Mouse (Mus musculus) macrophage (primary cell): ENCODE results near the gene Gm5089. TPM values are rescaled to one million over a fixed set of nuclear protein-coding genes. Genes with fewer than 3 reads are reported as not detected.
"Not testable (repeated sequence)": the region's sequence is repeated elsewhere in the genome, so short reads cannot be mapped to it uniquely, and the experiment has no call there.

Experiments used
- H3K27ac ChIP-seq: fragments of 350-480 bp; formaldehyde crosslinking; 2 replicates; pipeline ENCODE4 v1.9.0; 2021
- H3K36me3 ChIP-seq: fragments of 350-480 bp; formaldehyde crosslinking; 2 replicates; pipeline ENCODE4 v1.9.0; 2021; ENCODE audit errors: inconsistent target
- H3K4me3 ChIP-seq: fragments of 350-480 bp; formaldehyde crosslinking; 2 replicates; pipeline ENCODE4 v1.9.0; 2021; ENCODE audit errors: inconsistent target
- H3K79me2 ChIP-seq: fragments of 350-480 bp; formaldehyde crosslinking; 2 replicates; pipeline ENCODE4 v1.9.0; 2021; ENCODE audit errors: inconsistent target
- WGBS: methylation state at CpG from one replicate; pipeline ENCODE4 v1.1.7; 2026; ENCODE audit warnings: inconsistent platforms; ENCODE audit not compliant: missing documents; 5-methylcytosine and 5-hydroxymethylcytosine counted together
- polyA plus RNA-seq: library from polyadenylated mRNA; stranded (reverse); fragments of 250-400 nt; gene quantifications from 3 replicates; pipeline ENCODE4 v1.2.4, GENCODE M21; 2018; ENCODE audit warnings: inconsistent platforms

The Gm5089 gene
- polyA plus RNA-seq, 1 experiment from 2014 or later, result not detected

DNA sequence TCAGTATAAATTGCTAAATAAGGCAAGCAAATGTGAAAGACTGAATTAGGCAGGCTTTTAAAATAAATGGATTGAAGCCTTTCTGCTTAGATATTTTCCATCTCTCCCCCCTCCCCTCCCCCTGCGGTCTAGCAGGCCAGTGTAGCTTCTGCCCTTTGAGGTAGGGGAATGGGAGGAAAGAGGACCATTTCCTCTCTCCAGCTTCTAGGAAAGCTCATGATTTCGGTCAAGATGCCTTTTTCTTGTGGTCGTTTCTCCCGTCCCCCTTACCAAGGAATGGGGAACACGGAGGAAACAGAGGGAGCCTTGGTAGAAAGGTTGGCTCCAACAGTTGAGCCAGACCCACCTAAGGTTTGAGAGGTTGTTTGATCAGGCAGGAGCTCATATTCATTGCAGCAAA is 21.7 kb upstream of the Gm5089 start:
- Histone ChIP-seq H3K36me3 (no peaks in the 10 kb centered on the region), H3K4me3 (no peak overlapping the region), H3K27ac (no peak overlapping the region), H3K79me2 (no peaks in the 10 kb centered on the region)
- WGBS, result 7% methylated on average over 5 of the region's 5 CpGs

DNA sequence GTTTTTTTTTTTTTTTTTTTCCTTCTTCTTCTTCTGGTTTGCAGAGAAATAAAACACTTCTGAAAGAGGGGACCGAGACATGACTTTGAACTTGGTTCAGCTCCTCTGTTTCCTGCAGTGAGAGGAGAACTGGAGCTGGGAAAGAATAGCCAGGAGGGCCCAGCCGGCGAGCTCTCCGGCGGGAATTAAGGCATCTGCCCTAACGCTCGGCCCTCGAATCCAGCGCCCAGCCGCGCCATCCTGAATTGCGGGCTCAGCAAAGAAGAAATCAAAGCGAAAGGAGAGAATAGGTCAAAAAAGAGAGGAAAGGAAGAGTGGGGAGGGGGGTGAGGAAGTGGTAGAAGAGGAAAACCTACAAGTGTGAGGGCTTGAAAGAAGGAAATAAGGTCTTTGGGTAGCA is 21.2 kb upstream of the Gm5089 start:
- H3K36me3 ChIP-seq, result no peaks in the 10 kb centered on the region
- WGBS, result 6% methylated on average over 8 of the region's 13 CpGs
- no peak overlapping the region for H3K27ac ChIP-seq
- no peaks in the 10 kb centered on the region for H3K79me2 ChIP-seq
- H3K4me3 ChIP-seq, result no peak overlapping the region

DNA sequence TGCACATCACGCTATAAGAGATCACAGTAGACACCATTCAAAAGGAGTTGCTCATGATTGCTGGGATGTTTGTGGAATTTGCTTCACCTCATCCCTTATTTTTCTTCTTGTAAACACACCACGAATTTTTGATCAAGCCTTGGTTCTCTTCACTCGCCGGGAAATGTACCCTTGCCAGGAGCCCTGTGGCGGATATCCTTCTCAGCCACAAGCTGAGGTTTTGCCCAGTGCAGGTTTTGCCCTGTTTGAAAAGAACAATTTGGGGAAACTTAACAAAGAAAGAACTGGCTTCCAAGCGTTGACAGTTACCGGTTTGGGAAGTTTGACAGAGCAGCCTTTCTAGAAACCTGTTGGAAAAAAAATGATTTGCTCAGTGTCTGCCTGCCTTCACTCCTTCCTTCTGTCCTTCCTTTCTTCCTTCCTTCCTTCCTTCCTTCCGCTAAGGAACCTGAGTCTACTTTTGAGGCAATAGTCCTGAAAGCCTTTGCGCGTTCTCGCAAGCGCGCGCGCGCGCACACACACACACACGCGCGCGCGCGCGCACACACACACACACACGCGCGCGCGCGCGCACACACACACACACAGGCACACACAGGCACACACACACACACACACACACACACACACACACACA is 20.7 kb upstream of the Gm5089 start:
- 13% methylated on average over 17 of the region's 31 CpGs for WGBS
- H3K27ac ChIP-seq, result no peak overlapping the region
- H3K36me3 ChIP-seq, result no peaks in the 10 kb centered on the region
- no peaks in the 10 kb centered on the region for H3K79me2 ChIP-seq
- no peak overlapping the region for H3K4me3 ChIP-seq

DNA sequence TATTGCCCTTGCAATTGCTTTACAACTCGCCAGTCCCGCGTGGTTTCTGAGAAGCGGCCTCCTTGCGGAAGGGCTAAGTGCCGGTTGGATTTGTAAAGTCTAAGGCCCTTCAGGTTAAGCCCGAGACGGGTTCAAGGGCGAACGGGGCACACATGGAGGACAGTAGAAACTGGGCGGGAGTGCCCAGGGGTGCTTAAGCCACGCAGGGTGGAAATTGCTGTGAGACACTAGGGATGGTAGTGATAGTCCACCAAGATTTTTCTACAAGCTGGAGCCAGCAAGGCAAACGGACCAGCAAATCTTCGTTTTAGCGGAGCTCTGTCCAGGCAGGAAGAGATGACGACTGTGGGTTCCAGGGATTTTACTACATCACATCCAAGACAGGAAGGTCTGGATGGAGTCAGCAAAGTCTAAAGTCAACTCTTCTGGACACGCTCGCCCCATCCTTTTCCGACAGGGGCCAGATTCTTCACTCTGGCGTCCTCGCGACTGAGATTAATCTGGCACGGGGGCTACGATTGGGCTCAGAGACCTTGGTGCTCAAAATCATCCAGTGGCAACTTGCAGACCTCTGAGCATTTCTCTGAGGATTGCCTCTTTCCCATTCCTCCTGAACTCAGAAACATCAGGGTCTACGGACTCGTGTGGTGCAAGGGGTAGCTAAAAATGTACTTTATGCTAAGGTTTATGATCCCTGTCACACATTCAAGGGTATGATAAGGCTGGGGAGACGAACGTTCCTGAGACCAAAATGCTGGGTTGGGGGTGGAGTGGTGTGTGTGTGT is 18.2 kb upstream of the Gm5089 start:
- Histone ChIP-seq H3K4me3 (no peak overlapping the region), H3K79me2 (no peaks in the 10 kb centered on the region), H3K27ac (no peak overlapping the region), H3K36me3 (no peaks in the 10 kb centered on the region)
- WGBS, result 8% methylated on average over 28 of the region's 28 CpGs

DNA sequence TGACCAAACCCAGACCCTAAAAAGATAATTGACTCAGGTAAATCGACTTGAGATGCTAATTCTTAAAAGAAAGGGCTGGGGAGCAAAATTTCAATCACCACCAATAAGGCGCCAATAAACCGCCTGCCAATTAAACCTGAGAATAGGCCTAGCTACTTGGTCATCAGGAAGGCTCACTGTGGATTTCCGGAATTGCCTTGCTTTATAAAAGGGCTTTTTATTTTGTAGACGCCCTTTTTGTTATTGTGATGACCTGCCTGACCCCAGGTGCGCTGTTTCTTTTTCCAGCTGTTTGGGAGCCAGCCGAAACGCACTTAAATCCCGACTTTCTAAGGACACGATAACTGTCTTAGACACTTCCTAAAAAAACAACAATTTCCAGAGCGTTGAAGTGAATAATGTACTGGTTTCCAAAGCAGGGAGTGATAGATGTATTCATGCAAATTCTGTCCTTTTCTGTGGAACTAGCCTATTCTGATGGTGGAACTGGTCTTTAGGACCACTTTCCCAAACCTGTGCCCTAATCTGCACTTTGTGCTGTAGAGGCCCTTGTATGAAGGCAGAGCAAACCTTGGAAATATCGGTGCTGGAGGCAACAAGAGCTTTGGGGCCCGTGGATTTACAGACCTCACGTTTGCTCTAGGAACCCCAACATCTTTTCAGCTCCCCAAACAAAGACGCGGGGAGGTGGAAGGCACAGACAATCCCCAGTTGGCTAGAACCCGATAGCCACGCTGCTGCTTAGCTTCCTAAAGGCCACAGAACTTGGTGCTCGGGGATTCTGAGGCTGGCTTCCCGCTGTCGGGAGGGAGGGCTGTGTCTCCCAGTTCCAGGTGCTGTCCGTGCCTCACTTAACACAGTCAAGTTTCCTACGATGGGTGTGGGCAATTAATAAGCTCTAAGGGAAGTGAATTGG is 17.3 kb upstream of the Gm5089 start:
- Histone ChIP-seq H3K27ac (no peak overlapping the region), H3K79me2 (no peaks in the 10 kb centered on the region), H3K4me3 (no peak overlapping the region), H3K36me3 (no peaks in the 10 kb centered on the region)
- 14% methylated on average over 23 of the region's 23 CpGs for WGBS

DNA sequence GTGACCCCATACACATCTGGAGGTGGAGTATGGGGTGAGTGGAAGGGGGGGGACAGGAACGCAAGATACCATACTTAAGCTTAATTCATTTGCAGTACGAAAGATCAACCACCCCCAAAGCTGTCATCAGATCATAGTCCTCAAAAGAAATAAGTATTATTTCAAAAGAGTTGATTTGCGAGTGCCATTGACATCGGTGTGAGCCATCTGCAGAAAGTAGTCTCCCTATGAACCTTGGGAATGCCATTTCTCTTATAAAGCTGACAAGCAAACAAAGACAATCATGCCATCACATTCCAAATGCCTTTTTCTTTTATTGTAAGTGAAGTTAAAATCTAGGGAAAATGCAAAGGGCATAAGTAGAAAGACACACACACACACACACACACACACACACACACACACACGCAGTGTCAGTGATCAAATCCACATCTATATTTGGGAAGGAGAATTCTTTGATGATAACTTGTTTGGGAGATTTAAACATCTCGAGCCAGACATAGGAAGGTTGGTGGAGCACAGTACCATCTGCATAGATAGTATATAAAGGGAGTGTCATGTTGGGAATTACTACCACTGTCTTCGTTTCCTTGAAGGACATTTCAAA is 15.9 kb upstream of the Gm5089 start:
- H3K36me3 ChIP-seq, result no peaks in the 10 kb centered on the region
- H3K79me2 ChIP-seq, result no peaks in the 10 kb centered on the region
- no peak overlapping the region for H3K4me3 ChIP-seq
- 57% methylated on average over 6 of the region's 7 CpGs for WGBS
- H3K27ac ChIP-seq, result no peak overlapping the region

DNA sequence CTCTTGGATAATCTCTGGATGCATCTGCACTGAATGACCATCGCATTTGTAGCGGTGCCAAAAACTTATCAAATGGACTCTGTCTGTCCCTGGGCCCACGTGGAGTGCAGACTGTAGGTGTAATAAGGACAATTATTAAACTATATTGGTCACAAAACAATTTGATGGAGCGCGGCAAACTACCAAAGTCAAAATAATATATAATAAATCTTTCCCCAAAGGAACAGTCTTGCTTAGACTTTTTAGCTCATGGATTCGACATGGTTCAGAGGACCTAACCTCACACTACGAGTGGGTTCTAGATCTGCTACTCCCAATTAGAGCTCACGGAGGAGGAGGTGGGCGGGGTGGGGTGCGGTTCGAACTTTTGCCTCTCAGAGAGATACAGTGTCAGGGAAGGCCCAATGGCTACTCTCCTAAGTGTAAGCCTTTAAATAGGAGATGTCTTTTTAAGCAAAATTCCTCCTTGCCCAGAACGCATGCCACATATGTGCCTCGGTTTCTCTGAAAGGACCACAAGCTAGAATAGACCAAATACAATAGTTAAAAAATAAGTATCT is 15.1 kb upstream of the Gm5089 start:
- Histone ChIP-seq H3K36me3 (no peaks in the 10 kb centered on the region), H3K4me3 (no peak overlapping the region), H3K27ac (no peak overlapping the region), H3K79me2 (no peaks in the 10 kb centered on the region)
- 34% methylated on average over 13 of the region's 13 CpGs for WGBS

DNA sequence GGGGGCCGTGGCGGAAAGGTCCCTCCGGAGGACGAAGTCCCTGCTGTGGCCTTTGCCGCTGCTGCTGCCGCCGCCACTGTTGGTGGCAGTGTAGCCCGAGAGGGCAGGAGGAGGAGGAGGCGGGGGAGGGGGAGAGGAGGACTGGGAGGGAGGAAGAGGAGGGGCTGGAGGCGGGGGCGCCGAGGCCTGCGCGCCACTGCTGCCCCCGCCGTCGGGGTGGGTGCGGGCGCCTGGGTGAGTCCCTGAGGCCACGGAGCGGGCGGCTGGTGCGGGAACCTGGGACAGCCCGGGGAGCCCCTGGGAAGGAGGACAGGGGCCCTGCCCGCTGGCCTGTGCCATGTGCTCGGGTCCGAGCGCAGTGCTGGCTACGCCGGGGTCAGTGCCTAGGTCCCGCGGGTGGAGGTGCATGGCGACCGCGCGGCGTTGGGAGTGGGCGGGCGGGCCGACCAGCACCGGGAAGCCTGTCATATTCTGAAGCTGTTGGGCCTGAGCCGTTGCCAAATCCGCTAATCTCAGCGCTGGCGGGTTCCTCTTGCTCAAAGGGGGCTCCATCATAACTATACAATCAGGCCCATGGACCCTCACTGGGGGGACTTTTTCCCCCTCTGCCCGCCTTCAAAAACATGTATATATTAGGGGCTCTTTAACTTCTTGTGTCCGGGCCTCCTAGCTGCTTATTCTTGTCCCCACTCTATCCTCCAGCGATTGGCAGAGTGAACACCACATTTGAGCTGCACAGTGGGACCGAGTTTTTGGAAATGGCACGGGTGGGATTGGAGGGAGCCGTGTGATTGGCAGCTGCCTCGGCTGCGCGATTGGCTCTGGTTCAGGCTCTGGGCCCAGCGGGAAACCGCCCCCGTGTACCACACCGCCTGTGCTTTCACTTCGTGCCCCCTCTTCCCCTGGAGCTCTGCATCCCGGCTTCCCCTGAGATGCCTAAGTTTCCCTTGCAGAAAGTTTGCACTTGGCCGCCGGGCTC is 14.1 kb upstream of the Gm5089 start, which contains the start of gene Zic5:
TSS of gene Zic5 (minus strand) at position 915 of the 979 bp plus-strand sequence.
- WGBS, result 1% methylated on average over 54 of the region's 62 CpGs
- Histone ChIP-seq H3K4me3 (no peak within 1 kb of the TSS), H3K36me3 (no peaks in the 10 kb centered on the region), H3K79me2 (no peaks in the 10 kb centered on the region), H3K27ac (no peak within 1 kb of the TSS)

DNA sequence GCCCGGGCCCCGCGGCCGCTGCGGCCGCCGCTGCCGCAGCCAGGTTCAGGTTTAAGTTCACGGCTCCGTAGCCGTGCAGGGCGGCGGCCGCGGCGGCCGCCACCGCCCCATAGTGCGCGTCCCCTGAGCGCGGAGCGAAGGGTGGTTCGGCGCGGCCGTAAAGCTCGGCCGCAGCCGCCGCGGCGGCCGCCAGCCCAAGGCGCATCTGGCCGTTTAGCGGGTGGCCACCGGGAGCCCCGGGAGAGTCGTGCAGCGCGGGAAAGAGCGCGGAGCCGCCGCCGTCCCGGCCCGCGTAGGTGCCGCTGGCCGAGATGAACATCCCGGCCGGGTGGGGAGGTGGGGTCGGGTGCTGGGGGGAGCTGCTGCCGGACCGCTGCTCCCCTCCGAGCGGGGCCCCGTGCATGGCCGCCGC is 13.4 kb upstream of the Gm5089 start:
- WGBS, result 2% methylated on average over 47 of the region's 62 CpGs
- Histone ChIP-seq H3K27ac (no peak overlapping the region), H3K36me3 (no peaks in the 10 kb centered on the region), H3K4me3 (no peak overlapping the region), H3K79me2 (no peaks in the 10 kb centered on the region)

DNA sequence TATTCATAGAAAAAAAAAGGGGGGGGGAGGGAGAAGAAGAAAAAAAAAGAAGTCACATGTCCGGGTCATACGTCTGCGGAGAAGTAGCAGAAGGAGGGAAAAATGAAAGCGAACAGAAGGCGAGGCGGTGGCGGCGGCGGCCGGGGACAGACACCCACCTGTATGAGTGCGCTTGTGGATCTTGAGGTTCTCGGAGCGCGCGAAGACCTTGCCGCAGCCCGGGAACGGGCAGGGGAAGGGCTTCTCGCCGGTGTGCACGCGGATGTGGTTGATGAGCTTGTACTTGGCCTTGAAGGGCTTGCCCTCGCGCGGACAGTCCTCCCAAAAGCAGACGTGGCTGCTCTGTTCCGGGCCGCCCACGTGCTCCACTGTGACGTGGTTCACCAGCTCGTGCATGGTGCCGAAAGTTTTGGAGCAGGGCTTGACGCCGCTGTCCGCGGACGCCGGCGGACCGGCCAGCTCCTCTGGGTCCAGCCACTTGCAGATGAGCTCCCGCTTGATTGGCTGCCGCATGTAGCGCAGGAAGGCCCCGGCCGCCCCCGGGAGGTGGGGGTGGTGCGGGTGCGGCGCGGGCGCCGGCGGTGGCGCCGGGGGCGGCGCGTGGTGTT is 12.9 kb upstream of the Gm5089 start:
- WGBS, result 2% methylated on average over 56 of the region's 58 CpGs
- not testable (repeated sequence) for H3K4me3 ChIP-seq, H3K79me2 ChIP-seq, H3K36me3 ChIP-seq, H3K27ac ChIP-seq

DNA sequence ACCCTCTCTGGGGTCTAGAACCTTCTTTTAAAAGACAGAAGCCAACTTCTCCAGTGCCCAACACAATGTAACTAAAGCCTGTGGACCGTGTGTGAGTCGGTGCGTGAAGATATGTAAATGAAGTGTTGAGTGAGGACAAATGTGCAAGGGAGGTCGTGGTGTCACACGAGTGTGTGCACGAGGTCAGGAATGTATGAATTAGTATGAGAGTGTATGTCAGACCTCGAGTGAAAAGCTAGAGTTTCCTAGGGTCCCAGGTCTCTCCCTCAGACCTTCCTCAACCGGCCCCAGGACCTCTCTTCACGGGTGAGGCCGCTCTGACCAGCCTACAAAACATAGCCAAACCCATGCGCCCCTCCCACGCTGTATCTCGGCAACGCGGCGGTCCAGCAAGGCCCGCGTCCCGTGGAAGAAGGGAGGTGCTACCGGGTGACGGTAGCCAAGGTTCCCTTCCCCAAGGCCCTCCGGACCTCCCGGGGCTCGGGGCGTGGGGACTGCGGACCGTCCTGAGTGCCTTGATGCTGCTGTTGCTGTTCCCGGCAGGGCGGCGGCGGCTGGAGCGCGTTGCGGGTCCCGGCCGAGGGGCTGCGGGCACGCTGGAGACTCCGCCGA is 12.3 kb upstream of the Gm5089 start:
- 10% methylated on average over 35 of the region's 40 CpGs for WGBS
- Histone ChIP-seq H3K27ac (no peak overlapping the region), H3K36me3 (no peaks in the 10 kb centered on the region), H3K4me3 (no peak overlapping the region), H3K79me2 (no peaks in the 10 kb centered on the region)

DNA sequence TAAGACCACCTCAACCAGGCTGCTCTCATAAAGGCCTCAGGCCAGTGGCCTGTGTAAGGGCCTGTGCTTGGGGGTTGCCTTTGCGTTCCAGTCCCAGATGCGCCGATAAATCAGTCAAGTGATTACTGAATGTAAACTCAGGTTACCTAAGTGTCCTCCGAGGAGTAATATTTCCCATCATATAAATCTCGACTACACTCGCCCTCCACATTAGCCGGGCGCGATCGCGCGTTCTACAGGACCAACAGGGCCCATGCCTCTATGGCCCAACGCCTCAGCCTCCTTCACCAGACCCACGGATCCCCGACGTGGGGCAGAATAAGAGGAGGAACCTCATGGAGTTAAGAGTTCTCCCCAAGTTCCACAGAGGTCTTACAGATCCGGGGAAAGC is 11.8 kb upstream of the Gm5089 start:
- H3K4me3 ChIP-seq, result no peak overlapping the region
- no peak overlapping the region for H3K27ac ChIP-seq
- H3K36me3 ChIP-seq, result no peaks in the 10 kb centered on the region
- 78% methylated on average over 16 of the region's 17 CpGs for WGBS
- no peaks in the 10 kb centered on the region for H3K79me2 ChIP-seq

DNA sequence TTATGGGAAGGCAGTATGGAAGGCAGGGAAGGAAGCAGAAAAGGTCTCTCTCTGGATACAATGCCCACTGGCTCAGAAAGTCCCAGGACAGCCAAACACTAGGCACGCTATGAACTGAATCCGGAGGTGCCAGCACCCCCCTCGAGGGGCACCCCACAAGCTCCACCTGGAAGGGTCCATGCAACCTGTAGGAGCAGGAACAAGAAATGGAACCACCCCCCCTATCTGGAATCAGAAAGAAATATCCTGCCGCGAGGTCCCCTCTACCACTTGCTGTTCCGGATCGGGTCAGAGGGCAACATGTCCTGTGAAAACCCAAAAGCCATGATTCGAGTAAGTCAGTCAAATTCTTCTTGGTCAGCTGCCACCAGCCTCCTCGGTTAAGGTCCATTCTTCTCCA is 11.1 kb upstream of the Gm5089 start:
- H3K4me3 ChIP-seq, result no peak overlapping the region
- no peaks in the 10 kb centered on the region for H3K79me2 ChIP-seq
- no peaks in the 10 kb centered on the region for H3K36me3 ChIP-seq
- H3K27ac ChIP-seq, result no peak overlapping the region
- WGBS, result 82% methylated on average over 9 of the region's 9 CpGs
